Mouse (Mus musculus): ENCODE results near the gene Crebl2.

DNA sequence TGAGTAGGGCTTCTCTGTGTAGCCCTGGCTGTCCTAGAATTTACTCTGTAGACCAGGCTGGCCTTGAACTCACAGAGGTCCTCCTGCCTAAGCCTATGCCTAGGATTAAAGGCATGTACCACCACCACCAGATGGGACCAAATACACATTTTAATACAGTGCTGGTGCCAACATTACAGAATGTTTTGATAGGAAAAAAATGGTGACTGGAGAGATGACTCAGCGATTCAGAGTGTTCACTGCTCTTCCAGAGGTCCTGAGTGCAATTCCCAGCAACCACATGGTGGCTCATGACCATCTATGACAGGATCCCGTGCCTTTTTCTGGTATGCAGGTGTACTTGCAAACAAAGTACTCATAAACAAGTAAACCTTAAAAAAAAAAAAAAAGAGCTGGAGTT is 19.5 kb downstream of the Crebl2 start:
- TF ChIP-seq CTCF (IDR thresholded peaks at IDR 0.05; ENCODE audit: low read depth, low read length) (no peak), POLR2A (IDR thresholded peaks at IDR 0.05; ENCODE audit: borderline replicate concordance, low read depth, low read length) (no peak)
